34 mouse cellular contexts compared by ENCODE assay signal in the genomic region with DNA sequence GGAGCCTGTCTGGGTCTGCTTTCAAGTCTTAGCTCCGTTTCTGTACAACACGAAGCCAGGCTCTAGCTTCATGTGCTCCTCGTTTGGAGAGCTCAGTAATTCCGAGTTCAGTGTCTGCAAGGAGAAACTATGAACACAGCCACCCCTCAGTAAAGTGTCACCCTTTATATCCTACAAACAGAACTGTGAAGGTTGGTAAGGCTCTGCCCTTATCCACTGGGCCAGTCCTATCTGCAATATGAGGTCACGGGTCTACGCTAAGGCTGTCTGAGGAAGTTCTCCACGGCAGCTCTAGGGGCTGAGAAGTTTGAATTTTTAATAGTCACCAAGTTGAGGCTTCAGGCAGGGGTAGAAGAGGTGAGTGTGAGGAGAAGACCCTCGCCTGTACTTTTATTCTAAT. TPM values are rescaled to one million over a fixed set of nuclear protein-coding genes. Genes with fewer than 3 reads are reported as not detected.
DNase-seq lines count a peak whose midpoint lies in the region; ATAC-seq and TF ChIP-seq lines count a peak whose summit lies in the region.
"Had no signal": no experiment of that assay in that cellular context is flagged by ENCODE, and none has a peak within 500 bp of the region (broad histone marks: within the 10 kb centered on the region; RNA-seq: fewer than 3 reads in every experiment).

No protein-coding gene starts in this region.

- no peak overlapping the region for H3K9ac ChIP-seq in liver, postnatal 0 days (replicated peaks)
- H3K9ac ChIP-seq: embryonic facial prominence, embryonic 13.5 days; limb, embryonic 12.5 days; liver, embryonic 14.5 days; neural tube, embryonic 15.5 days; stomach, embryonic 15.5 days had no signal

- no peak for TF ChIP-seq CTCF in spleen, adult 2 months (IDR thresholded peaks at IDR 0.05; ENCODE audit: extremely low read depth, insufficient read depth, insufficient read length, insufficient replicate concordance)
- no peak for TF ChIP-seq CTCF in bone marrow, adult 2 months (IDR thresholded peaks at IDR 0.05; ENCODE audit: control insufficient read depth, insufficient read depth, low read length)
- no peak for TF ChIP-seq CTCF in liver, postnatal 0 days (IDR thresholded peaks at IDR 0.05; ENCODE audit: low read depth)

- peak overlapping the region; percentile 64; the same call in 1 of the 2 replicates for H3K27ac ChIP-seq in spleen, adult 2 months (ENCODE audit: insufficient read depth, low read length)
- peak overlapping the region; percentile 92 for H3K27ac ChIP-seq in bone marrow, adult 2 months (ENCODE audit: control insufficient read depth, insufficient read depth, low read depth, low read length, poor library complexity)
- peak overlapping the region; percentile 32; the same call in 1 of the 2 replicates for H3K27ac ChIP-seq in liver, postnatal 0 days (ENCODE audit: low read depth)
- H3K27ac ChIP-seq: embryonic facial prominence, embryonic 13.5 days; gastrocnemius, adult 2 months; hindbrain, embryonic 10.5 days; hindbrain, postnatal 0 days; limb, embryonic 12.5 days; liver, embryonic 14.5 days; neural tube, embryonic 15.5 days; stomach, embryonic 15.5 days had no signal

- no peaks in the 10 kb centered on the region for H3K27me3 ChIP-seq in spleen, adult 2 months (ENCODE audit: control insufficient read depth, insufficient read depth, low read length)
- no peaks in the 10 kb centered on the region for H3K27me3 ChIP-seq in liver, postnatal 0 days (ENCODE audit: insufficient read depth, low read length)
- H3K27me3 ChIP-seq: embryonic facial prominence, embryonic 13.5 days; limb, embryonic 12.5 days; neural tube, embryonic 15.5 days; Patski; stomach, embryonic 15.5 days had no signal

- peaks cover 2% of the 10 kb centered on the region; the same call in 1 of the 2 replicates for H3K36me3 ChIP-seq in spleen, adult 2 months (ENCODE audit: control insufficient read depth, insufficient read depth, low read length)
- no peaks in the 10 kb centered on the region; the same call in 1 of the 2 replicates for H3K36me3 ChIP-seq in liver, postnatal 0 days (replicated peaks; ENCODE audit: insufficient read depth, low read length)
- H3K36me3 ChIP-seq: hindbrain, embryonic 10.5 days; limb, embryonic 12.5 days; neural tube, embryonic 15.5 days; stomach, embryonic 15.5 days had no signal

- ATAC-seq in liver, postnatal 0 days = no peak
- 0 out of 2 replicates have a peak, but pooled peaks have one; percentile 30 for ATAC-seq in neutrophil, adult 5-6 weeks (ENCODE audit: extremely low read depth, insufficient number of reproducible peaks, low FRiP score, poor library complexity, severe bottlenecking)
- ATAC-seq: forebrain, embryonic 14.5 days; hindbrain, postnatal 0 days; intestine, postnatal 0 days; lung, postnatal 0 days; Patski had no signal

- H3K4me2 ChIP-seq in liver, postnatal 0 days (ENCODE audit: low read depth, low read length) = peak overlapping the region; percentile 27; the same call in 1 of the 2 replicates
- H3K4me2 ChIP-seq: embryonic facial prominence, embryonic 13.5 days; heart, embryonic 11.5 days; limb, embryonic 12.5 days; neural tube, embryonic 15.5 days; stomach, embryonic 15.5 days had no signal

- no peak for TF ChIP-seq POLR2A in spleen, adult 2 months (IDR thresholded peaks at IDR 0.05; ENCODE audit: low read depth, low read length)
- no peak for TF ChIP-seq POLR2A in bone marrow, adult 2 months (IDR thresholded peaks at IDR 0.05; ENCODE audit: borderline replicate concordance, control insufficient read depth, low read depth, low read length)

- H3K4me1 ChIP-seq in spleen, adult 2 months (ENCODE audit: control insufficient read depth, insufficient read depth, insufficient read length) = peaks cover 4% of the 10 kb centered on the region; the same call in 1 of the 2 replicates
- H3K4me1 ChIP-seq in bone marrow, adult 2 months (ENCODE audit: control insufficient read depth, insufficient read depth, low read length) = peaks cover 12% of the 10 kb centered on the region; the same call in 1 of the 2 replicates
- H3K4me1 ChIP-seq in liver, postnatal 0 days (ENCODE audit: insufficient read depth) = peaks cover 17% of the 10 kb centered on the region

- 58% methylated on average over 8 of the region's 8 CpGs for WGBS in spleen, adult 2 months
- 37% methylated on average over 8 of the region's 8 CpGs for WGBS in bone marrow, adult 2 months
- 55% methylated on average over 8 of the region's 8 CpGs for WGBS in liver, postnatal 0 days (ENCODE audit: insufficient replicate concordance)

- no peak for TF ChIP-seq EP300 in liver, postnatal 0 days (IDR thresholded peaks at IDR 0.05; ENCODE audit: low read depth)

- H3K9me3 ChIP-seq in liver, postnatal 0 days (ENCODE audit: low read length) = no peaks in the 10 kb centered on the region
- H3K9me3 ChIP-seq: embryonic facial prominence, embryonic 13.5 days; hindbrain, embryonic 10.5 days; limb, embryonic 12.5 days; neural tube, embryonic 15.5 days; stomach, embryonic 15.5 days had no signal

- H3K4me3 ChIP-seq in spleen, adult 2 months (ENCODE audit: extremely low read depth, insufficient read depth, insufficient read length) = no peak overlapping the region
- H3K4me3 ChIP-seq in bone marrow, adult 2 months (replicated peaks; ENCODE audit: control insufficient read depth, low read depth, low read length) = peak overlapping the region; percentile 15
- H3K4me3 ChIP-seq in liver, postnatal 0 days (ENCODE audit: low read depth, low read length) = 0 out of 2 replicates have a peak overlapping the region, but pooled peaks have one; percentile 5
- H3K4me3 ChIP-seq: embryonic facial prominence, embryonic 13.5 days; erythroblast, embryonic 14.5 days; gastrocnemius, adult 2 months; hindbrain, embryonic 10.5 days; limb, embryonic 12.5 days; neural tube, embryonic 15.5 days; stomach, embryonic 15.5 days had no signal

- DNase-seq in spleen, adult 2 months (ENCODE audit: low read depth in 1 of 2, low spot score in 2 of 2) = no peak
- DNase-seq in spleen, adult 18-20 months = no peak
- no peak for DNase-seq in liver, postnatal 0 days
- no peak for DNase-seq in lung, postnatal 4 days
- no peak for DNase-seq in ovary, adult 18-20 months (ENCODE audit: low spot score)
- DNase-seq: cerebellum, adult 18-20 months; cerebellum, postnatal 25 days; embryo, embryonic 11 days; gastrocnemius, adult 2 months; heart, postnatal 10 days; kidney, postnatal 36 days had no signal

RNA-seq across cellular contexts. Expression of gene Rab27a, which starts 27.8 kb away (rescaled TPM):
- polyA plus RNA-seq in spleen, adult 2 months (2012; rRNA removed) = 6.0 and 7.0 TPM in 2 replicates
- 14.0 and 33.6 TPM in 2 replicates for polyA plus RNA-seq in bone marrow, adult 2 months (2011; ENCODE audit: insufficient read depth, insufficient read length, low replicate concordance, missing spikeins)
- polyA plus RNA-seq in liver, postnatal 0 days (2015; fragmentation: Nextera tagmentation; extraction: Ambion mirVana) = 5.7 and 7.0 TPM in 2 replicates
- total RNA-seq in neutrophil, adult 5-6 weeks (2017) = 150 and 155 TPM in 2 replicates

RNA-seq across cellular contexts. Expression of gene Khdc3, which starts 29.2 kb away (rescaled TPM):
- 0.30 and 0.40 TPM in 2 replicates for polyA plus RNA-seq in spleen, adult 2 months (2012; rRNA removed)
- polyA plus RNA-seq in bone marrow, adult 2 months (2011; ENCODE audit: insufficient read depth, insufficient read length, low replicate concordance, missing spikeins) = 5.6 TPM in 1 of 2 replicates, not detected in the other
- polyA plus RNA-seq in liver, postnatal 0 days (2015; fragmentation: Nextera tagmentation; extraction: Ambion mirVana) = 0.14 TPM in 1 of 2 replicates, not detected in the other
- 8.7 and 10.7 TPM in 2 replicates for total RNA-seq in neutrophil, adult 5-6 weeks (2017)
- total RNA-seq: gastrocnemius, adult 2 months; heart, postnatal 10 days; hindbrain, postnatal 0 days had no signal
- polyA plus RNA-seq: embryonic facial prominence, embryonic 13.5 days; erythroblast, embryonic 14.5 days; forebrain, embryonic 14.5 days; gonadal fat pad, adult 2 months; heart, embryonic 11.5 days; kidney, embryonic 14.5 days; limb, embryonic 12.5 days; Patski had no signal

RNA-seq across cellular contexts. Expression of gene Gm20509, which starts 29.8 kb away (rescaled TPM):
- not detected in 2 replicates for polyA plus RNA-seq in spleen, adult 2 months (2012; rRNA removed)
- not detected in 2 replicates for polyA plus RNA-seq in bone marrow, adult 2 months (2011; ENCODE audit: insufficient read depth, insufficient read length, low replicate concordance, missing spikeins)
- polyA plus RNA-seq in liver, postnatal 0 days (2015; fragmentation: Nextera tagmentation; extraction: Ambion mirVana) = not detected in 2 replicates
- total RNA-seq in neutrophil, adult 5-6 weeks (2017) = not detected in 2 replicates
- total RNA-seq: adrenal gland, adult 18-20 months; adrenal gland, postnatal 4 days; gastrocnemius, adult 2 months; heart, postnatal 10 days; hindbrain, postnatal 0 days; left cerebral cortex, postnatal 14 days; midbrain, postnatal 0 days had no signal
- polyA plus RNA-seq: embryonic facial prominence, embryonic 13.5 days; erythroblast, embryonic 14.5 days; forebrain, embryonic 14.5 days; frontal cortex, adult 2 months; gonadal fat pad, adult 2 months; heart, embryonic 11.5 days; hindbrain, embryonic 10.5 days; hindbrain, postnatal 0 days; intestine, postnatal 0 days; kidney, embryonic 14.5 days; limb, embryonic 12.5 days; liver, embryonic 14.5 days; lung, postnatal 0 days; neural tube, embryonic 15.5 days; Patski; stomach, embryonic 15.5 days; urinary bladder, adult 2 months had no signal

RNA-seq across cellular contexts. Expression of gene Pigb, which starts 32.2 kb away (rescaled TPM):
- 6.8 and 8.3 TPM in 2 replicates for polyA plus RNA-seq in spleen, adult 2 months (2012; rRNA removed)
- polyA plus RNA-seq in bone marrow, adult 2 months (2011; ENCODE audit: insufficient read depth, insufficient read length, low replicate concordance, missing spikeins) = 2.3 and 4.3 TPM in 2 replicates
- 2.9 and 3.1 TPM in 2 replicates for polyA plus RNA-seq in liver, postnatal 0 days (2015; fragmentation: Nextera tagmentation; extraction: Ambion mirVana)
- 9.6 and 10.8 TPM in 2 replicates for total RNA-seq in neutrophil, adult 5-6 weeks (2017)

RNA-seq across cellular contexts. Expression of gene Rsl24d1, which starts 40.8 kb away (rescaled TPM):
- polyA plus RNA-seq in spleen, adult 2 months (2012; rRNA removed) = 10.0 and 10.6 TPM in 2 replicates
- 37.2 and 47.4 TPM in 2 replicates for polyA plus RNA-seq in bone marrow, adult 2 months (2011; ENCODE audit: insufficient read depth, insufficient read length, low replicate concordance, missing spikeins)
- 39.0 and 41.4 TPM in 2 replicates for polyA plus RNA-seq in liver, postnatal 0 days (2015; fragmentation: Nextera tagmentation; extraction: Ambion mirVana)
- 38.6 and 52.1 TPM in 2 replicates for total RNA-seq in neutrophil, adult 5-6 weeks (2017)

Comparison
In these comparisons a context has a peak if more than half of its experiments do, and no peak if none do; other contexts are left out.
1. H3K27ac ChIP-seq: peak in every context shown above with its lines; median percentile 92 in bone marrow, adult 2 months; 64 in spleen, adult 2 months; 32 in liver, postnatal 0 days.